Mouse (Mus musculus): ENCODE data around the gene Meis3. TPM values are rescaled to one million over a fixed set of nuclear protein-coding genes. Genes with fewer than 3 reads are reported as not detected.

Gene Meis3
- total RNA-seq, 2 experiments from 2014 or later, result 39.8 to 41.7 TPM

DNA sequence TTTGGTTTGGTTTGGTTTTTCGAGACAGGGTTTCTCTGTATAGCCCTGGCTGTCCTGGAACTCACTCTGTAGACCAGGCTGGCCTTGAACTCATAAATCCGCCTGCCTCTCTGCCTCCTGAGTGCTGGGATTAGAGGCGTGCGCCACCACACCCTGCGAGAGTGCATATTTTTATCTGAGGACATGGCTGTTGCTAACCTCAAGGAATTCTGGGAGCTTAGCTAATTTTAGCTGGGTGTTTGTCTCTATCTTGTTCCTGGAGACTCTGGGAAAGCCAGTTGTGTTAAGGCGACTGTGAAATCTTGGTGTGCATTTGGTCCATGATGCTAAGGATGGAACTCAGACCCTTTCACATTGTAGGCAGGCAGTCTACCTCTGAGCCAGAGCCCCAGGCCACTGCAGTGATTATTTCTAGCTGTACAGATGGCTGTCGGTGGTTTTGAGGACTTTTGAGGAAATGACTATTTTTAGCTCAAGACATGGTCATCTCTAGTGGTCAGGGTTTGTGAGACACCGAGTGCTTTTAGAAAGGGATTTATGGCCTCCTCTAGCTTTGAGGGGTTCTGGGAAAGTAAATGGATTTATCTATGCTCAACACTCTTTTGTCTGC is 18.7 kb upstream of the Meis3 start:
- DNase-seq (ENCODE audit: low spot score in 2 of 2), result no peak

DNA sequence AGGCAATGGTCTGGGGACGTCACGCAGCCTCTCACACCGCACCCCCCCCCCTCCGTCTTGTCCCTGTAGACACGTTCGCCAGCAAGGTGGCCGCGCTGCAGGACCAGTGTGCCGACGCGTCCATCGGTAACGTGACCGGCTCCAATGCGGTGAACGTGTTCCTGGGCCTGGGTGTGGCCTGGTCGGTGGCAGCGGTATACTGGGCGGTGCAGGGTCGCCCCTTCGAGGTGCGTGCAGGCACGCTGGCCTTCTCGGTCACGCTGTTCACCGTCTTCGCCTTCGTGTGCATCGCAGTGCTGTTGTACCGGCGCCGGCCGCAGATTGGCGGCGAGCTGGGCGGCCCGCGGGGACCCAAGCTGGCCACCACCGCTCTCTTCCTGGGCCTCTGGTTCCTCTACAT is 16.2 kb upstream of the Meis3 start:
- DNase-seq (ENCODE audit: low spot score in 2 of 2), result no peak

DNA sequence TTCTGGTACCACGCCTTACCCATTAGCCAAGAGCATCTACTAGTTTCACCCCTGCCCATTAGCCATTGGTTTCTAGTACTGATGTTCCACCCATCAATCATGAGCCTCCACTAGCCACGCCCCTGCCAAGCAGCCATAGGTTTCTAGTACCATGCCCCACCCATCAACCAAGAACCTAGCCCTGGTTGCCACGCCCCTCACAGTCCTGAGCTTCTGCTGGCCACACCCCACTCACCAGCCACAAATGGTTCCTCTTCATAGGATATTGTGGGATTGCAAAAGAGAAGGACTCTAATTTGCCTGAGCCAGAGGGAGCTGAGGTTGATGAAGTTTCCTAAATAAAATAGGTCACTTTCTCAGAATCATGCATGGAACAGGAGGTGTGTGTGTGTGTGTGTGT is 14.2 kb upstream of the Meis3 start:
- DNase-seq (ENCODE audit: low spot score in 2 of 2), result no peak

DNA sequence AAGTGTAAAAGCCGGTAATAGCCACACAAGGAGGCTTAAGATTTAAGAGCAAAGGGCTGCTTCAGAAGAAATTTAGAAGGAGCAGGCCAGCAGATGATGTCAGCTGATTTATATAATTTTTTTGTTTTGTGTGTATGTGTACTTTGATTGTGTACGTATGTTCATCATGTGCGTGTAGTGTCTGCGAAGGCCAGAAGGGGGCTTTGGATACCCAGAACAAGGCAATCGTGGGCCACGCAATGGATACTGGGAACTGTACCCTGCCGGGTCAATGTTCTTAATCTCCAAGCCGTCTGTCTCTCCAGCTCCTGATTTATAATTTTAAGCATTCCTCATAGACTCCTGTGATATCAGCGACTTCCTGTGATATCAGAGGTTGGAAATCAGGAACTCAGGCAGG is 13.6 kb upstream of the Meis3 start:
- DNase-seq (ENCODE audit: low spot score in 2 of 2), result no peak

DNA sequence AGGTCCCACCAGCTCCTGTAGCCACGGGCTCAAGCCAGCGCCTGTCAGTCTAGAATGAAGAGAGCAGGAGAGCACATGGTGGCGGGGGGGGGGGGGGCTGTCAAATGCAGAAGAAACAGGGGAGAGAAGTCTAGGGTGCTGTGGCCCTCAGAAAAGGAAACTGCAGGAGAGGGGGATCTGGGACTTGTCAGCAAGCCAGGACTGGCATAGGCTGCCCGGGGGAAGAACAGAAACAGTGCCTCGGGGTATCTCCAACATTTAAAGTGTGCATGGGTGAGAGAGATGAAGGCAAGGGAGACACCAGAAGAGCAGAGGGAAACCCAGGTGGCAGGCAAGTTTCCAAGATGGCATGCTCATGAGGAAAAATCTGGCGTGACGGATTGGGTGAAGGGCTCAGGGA is 12.9 kb upstream of the Meis3 start:
- DNase-seq (ENCODE audit: low spot score in 2 of 2), result no peak

DNA sequence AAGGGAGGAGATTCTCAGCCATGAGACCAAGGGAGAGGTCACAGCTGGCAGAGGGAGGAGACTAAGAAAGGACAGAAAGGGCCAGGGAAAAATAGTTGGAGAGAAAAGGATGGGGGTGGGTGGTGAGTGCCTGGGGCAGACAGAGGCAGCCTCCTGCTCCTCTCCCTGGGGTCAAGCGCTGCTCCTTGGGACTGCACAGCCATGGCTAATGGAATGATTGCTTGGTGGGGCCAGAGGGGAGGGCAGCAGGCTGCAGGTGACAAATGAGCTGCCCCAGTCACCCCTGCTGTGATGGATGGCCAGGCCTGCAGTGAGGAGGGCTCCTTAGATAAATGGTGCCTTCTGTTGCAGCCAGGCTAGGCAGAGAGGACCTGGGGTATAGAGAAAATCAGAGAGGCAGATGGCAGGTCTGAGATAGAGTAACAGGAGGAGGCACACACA is 2.7 kb upstream of the Meis3 start:
- DNase-seq (ENCODE audit: low spot score in 2 of 2), result no peak

DNA sequence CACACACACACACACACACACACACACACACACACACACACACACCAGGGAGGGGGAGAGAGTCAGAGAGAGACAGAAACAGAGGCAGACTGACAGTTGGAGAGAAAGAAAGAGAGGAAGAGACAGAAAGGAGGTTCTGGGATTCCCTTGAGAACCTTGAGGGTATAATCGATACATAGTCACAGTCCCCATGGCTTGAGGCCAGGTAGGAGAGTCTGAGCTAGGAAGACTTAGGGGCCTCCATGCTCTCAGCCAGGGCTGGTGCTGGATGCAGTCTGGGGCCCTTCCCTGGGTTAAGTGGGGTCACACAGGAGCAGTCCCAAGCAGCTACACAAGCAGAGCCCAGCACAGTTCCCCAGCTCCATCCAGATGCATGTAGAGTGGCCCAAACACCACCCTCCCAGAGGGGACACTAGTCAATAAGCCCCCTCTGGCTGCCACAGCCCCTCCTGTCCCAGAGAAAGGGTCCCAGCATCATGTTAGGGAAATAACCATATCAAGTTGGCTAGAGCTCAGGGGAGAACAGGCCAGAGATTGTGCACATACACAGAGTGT is 2.2 kb upstream of the Meis3 start:
- no peak for DNase-seq (ENCODE audit: low spot score in 2 of 2)

DNA sequence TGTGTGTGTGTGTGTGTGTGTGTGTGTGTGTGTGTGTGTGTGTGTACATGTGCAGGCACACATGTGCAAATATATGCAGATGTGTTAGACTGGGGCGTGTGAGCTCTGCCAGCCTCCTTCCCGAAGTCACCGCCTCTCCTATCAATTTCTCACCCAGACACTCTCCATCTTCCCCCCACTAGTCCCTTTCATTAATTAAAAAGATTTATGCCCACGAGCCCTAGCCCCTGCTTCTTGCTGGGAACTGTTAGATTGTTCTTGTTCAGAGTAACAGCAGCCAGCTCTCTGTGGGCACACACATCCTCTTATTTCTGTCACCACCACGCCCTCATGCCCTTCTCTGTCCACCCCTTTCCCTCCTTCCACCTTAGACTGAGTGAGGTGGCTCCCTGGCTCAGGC is 1.7 kb upstream of the Meis3 start:
- DNase-seq (ENCODE audit: low spot score in 2 of 2), result no peak

DNA sequence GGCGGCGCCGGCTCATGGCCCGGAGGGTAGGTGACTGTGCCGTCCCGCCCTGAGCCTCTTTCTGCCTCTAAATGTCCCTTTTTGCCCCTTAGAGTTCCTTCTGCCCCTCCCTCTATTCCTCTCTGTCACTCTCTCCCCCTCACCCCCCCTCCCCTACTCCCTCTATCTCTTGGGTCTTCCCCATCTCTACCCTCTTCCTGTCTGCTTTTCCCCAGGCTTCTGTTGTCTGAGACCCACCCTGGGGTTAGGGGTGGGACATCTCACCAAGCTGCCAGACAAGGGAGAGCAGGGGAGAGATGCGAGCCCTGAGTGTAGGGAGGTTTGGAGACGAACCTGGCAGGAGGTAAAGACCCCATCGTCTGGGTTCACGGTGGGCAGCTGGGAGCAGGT is 647 bp downstream of the Meis3 start:
- no peak for DNase-seq (ENCODE audit: low spot score in 2 of 2)

DNA sequence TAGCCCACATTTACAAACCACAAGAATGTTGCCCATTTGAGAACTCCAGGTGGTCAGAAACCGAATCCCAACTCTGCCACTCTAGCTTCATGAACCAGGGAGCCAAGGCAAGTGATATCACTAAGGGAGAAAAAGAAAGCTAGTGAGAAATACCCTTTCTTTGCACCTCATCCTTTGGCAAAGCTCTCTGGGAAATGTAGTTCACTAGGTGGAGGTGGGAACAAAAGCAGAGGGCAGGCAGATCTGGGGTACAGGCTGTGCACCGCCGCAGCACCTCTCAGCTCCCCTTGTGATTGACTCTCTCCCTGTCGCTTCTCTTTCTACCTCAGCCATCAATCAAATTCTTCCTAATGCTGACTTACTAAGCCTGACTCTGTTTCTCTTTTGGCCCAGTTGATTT is 3.2 kb downstream of the Meis3 start:
- no peak for DNase-seq (ENCODE audit: low spot score in 2 of 2)

DNA sequence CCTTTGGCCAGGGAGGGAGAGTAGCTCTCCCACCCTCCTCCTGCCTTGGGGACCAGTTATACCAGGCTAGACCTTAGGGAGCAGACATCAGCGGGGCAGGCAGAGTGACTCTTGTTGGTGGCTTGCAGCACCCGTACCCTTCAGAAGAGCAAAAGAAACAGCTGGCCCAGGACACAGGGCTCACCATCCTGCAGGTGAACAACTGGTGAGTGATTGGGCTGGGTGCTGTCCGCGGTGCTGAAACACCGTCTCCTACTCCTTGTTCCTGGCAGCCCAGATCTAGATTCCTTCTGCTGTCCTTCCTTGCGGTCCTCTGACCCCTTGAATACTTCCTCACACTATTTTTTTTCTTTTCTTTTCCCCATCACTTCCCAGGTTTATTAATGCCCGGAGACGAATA is 8.8 kb downstream of the Meis3 start:
- DNase-seq (ENCODE audit: low spot score in 2 of 2), result no peak

DNA sequence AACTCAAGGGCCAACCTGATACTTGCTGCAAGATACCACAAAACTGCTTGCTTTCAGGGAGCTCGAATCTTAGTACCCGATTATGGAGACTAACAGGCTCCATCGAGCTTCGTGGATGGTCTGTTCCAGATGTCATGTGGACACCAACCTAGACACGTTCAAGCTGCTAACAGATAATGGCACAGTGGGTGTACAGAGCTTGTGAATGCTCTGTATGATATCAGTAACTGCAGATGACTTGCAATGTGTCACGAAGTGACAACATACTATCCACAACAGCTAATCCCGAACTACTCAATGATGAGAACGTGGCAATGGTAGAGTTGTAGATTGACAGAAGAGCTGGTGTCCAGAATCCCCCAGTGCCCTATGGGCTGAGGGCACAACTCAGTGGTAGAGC is 12.6 kb downstream of the Meis3 start:
- DNase-seq (ENCODE audit: low spot score in 2 of 2), result no peak

DNA sequence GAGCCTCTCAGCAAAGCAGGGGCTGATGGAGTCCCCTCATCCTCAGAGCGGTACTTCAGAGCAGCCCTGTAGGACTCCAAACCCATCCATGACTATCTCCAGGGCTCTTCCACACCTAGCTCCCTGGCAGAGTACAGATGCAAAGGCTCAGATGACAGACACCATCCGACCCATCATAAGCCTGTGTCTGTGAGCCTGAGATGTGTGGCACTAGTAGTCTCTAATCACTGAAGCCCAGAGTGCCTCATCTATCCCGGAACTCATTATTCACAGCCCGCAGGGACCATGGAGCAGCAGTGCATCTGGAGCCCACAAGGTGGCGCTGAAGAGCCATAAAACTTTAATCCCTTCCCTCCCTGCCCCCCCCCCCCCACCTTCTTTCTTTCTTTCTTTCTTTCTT is 17.4 kb downstream of the Meis3 start:
- DNase-seq (ENCODE audit: low spot score in 2 of 2), result peak; percentile 80 to 85

DNA sequence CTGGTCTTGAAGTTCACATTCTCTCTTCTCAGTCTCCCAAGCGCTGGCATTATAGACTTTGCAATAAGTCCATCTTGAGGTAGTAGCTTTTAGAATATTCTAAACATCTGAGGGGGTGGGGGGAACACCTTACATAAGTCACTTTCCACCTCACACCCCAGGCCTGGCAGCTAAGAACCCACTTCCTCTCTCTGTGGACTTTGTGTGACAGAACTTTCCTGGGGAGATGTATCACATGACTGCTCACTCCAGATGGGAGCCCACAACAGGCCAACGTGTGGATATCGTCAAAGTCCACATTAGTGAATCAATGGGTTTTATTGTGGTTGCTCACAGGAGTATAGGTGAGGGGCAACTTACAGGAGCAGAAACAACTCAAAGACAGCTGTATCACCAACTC is 18.8 kb downstream of the Meis3 start:
- DNase-seq (ENCODE audit: low spot score in 2 of 2), result no peak

DNA sequence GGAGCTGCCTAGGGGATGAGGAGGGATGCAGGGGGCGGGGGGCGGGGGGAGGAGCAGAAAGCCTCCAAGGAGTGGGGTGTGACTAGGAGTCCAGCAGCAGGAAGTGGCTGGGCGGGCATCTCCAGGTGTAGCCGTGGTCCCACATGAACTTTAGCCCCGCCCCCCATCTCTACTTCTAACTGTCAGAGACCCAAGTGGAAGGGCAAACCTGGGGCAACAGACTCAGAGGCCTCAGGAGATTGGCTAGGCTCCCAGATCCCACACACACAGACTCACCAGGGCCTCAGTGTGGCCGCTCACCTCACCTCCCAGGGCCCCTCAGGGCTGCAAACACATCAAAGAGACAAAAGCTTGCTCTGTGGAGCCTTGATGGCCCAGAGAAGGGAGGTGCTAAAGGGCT is 21.7 kb downstream of the Meis3 start:
- no peak for DNase-seq (ENCODE audit: low spot score in 2 of 2)

DNA sequence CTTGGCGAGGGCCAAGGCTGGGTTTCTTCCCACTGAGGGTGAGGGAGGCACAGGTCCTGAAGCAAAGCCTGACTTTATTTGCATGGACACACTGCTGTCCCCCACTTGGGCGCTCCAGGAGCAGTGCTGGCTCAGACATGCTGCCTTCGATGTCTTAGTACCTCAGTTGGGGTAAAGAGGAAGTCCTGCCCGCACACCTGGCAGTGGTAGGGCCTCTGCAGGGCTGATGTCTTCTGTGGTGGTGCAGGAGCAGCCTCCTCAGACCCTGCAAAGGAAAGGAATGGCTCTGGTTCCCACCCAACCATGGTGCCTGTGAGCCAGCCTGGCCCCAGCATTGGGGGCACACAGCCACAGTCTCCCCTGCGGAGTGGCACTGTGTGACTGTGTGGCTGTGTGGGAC is 22.3 kb downstream of the Meis3 start:
- DNase-seq (ENCODE audit: low spot score in 2 of 2), result no peak

DNA sequence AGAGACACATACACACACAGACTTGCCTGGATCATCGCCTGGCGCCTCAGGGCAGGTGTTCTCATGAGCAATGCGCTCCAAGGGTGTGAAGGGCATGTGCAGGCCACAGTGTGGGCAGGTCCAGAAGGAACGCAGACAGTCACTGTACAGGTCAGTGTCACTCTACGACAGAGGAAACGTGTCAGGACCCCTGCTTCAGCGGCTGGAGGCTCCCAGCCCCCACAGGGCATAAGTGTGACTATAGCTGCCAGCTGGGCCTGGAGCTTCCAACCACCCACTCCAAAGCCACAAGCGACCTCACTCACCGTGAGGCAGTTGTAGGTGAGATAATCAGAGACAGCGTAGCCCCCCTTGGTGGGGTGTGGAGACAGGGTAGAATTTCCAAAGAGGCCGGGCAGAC is 23.6 kb downstream of the Meis3 start:
- no peak for DNase-seq (ENCODE audit: low spot score in 2 of 2)

DNA sequence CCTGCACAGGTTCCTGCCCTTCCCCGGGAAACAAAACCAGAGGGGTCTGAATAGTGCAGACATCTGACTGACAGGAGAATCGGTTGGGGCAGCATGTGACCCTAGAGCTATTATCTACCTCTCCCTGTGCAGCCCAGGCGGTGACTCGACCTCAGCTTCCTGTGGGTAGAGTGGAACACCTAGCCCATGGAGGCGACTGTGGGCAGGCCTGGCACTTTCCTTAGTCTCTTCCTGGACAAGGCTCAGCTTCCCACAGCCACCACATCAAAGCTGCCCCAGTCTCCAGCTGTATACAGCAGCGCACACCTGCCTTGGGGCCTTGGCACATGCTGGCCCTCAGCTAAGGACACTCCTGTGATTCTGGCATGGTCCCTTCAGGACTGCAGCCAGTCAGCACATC is 26.2 kb downstream of the Meis3 start:
- DNase-seq (ENCODE audit: low spot score in 2 of 2), result no peak

DNA sequence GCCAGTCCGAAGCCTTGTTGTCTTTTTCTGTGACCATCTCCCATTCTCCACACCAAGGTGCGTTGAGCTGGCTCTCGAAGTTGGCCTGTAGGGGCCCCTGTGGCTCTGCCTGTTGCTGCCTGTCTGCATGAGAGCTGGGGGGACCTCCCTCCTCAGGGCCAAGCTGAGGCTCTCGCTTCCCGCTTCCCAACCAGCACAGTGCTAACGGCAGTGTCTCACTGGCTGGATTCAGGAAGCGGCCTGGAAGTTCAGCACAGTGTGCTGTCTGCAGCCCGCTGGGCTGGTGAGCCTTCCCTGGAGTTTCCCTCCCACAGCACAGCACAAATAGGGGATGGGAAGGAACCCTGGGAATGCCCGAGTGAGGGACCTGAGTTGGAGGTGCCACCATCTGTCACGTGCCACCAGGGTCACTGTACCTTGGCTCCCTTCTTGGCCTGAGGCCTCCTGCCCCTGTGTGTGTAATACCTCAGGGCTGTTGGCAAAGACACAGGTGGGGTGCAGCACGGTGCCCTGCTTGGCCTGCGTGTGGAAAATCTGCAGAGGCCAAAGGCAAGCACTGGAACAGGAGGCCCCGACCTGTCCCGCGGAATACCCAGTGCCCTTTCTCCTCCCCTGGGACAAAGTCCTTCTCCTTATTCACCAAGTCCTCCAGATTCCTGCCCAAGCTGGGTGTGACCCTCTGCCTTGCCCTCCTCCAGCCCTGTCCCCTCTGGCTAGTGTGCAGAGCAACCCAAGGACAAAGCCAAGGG is 28.0 kb downstream of the Meis3 start:
- no peak for DNase-seq (ENCODE audit: low spot score in 2 of 2)

DNA sequence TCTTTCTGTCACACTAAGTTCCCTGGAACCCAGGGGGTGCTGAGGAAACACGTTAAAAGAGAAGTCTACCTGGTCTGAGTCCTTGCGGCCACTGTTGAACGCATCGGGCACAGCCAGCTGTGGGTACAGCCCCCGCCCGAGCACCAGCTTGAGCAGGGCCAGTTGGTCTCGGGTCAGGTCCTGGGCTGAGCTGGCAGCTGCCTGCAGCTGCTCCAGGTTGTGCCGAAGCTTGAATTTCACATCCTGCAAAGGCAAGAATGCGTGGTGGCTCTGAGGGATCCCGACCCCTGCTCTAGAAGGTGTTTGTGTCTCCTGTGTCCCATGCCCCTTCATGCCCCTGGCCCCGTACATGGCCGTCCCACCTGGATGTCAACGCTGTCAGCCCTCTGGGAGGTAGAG is 28.6 kb downstream of the Meis3 start:
- no peak for DNase-seq (ENCODE audit: low spot score in 2 of 2)

DNA sequence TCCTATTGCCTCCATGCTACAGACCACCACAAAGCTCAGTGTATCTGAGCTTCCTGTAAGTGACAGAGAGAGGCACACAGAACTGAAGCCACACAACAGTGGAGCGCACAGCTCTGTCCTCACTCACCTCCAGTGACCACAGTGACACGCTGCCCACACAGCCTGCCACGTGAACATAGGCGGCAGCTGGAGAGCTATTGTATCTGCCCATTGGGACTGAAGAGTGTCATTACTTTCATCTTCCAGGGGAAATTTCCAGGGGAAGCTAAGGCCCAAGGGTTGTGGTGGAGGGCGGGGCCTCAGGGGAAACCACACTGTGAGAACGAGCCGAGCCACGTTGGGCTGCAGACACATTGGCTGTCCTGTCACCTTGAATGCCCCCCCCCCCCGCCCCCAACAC is 29.9 kb downstream of the Meis3 start:
- no peak for DNase-seq (ENCODE audit: low spot score in 2 of 2)

DNA sequence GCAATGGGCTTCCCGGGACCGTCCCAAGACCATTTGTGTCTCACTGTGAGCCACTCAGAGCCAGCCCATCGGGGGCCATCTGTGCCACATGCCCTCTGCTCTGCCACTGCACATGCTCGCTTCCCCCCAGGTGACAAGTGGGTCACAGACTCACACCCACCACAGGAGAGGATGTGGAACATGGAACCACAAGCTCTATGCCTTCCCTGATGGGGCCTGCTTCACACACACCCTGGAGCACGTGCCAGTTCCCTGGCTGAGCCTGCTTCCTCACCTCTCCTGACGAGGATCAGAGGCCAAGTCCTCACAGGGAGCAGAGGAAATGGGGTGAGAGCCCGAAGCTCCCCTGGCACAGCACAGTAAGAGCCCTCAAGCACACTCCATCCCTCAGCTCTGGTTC is 32.2 kb downstream of the Meis3 start:
- DNase-seq (ENCODE audit: low spot score in 2 of 2), result peak in 1 of 2 experiments; percentile 12

DNA sequence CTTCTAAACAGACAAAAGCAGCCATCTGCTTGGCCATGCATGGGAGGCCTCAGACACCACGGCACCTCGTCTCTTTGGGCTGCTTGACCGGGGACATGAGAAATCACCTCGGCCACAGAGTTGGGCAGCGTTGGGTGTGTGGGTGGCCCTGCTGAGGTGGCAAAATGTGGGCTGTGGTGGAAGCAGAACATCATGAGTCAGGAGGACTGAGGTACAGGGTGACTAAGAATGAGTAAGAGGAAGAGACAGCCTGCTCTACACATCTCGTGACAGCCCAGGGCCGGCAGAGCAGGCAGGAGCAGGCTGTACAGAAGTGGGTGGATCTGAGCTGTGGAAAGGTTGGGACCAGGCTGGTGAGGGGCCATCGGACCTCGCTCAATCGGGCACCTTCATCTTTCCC is 32.6 kb downstream of the Meis3 start:
- peak; percentile 63 to 72 for DNase-seq (ENCODE audit: low spot score in 2 of 2)

Measured in left cerebral cortex, adult 18-20 months (tissue).